Mouse (Mus musculus): ENCODE results near the gene Camkv.

The Camkv gene

DNA sequence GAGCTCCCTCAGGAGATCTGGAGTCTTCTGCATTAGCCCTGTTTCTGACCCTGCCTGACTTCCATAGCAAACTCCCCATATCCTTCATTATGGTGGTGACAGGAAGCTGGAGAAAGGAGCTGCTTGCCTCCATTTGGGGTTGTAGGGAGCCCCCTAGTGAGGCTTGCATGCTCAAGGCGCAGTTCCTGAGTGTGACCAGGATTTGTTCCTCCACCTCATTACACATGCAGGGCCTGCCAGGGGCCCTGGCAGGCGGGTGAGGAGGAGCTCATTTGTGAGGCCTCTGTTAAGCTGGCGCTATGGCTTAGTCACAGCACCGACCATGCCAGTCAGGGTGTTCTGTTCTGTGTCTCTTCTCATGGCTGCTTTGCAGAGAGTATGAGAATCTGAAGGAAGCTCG, 26.4 kb downstream of the Camkv start:
- DNase-seq (ENCODE audit: low spot score in 2 of 2) = peak; percentile 74 to 75

DNA sequence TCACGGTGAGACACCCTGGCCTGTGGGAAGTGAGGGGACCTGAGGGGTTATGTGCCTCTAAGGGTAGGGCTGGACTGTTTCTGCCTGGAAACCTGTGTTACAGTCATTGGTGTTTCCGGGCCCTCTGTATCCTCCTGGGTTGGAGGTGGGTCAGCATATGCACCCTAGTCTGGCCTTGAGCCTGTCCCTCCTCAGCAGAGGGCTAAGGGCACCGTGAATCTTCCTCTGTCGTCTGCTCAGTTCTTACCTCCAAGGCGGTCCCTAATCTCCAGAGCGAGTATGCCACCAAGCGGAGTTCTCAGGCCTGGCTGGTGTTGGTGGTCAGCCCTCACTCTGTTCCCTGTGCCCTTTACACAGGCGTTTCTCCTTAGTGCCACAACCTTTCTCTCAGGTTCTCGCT, 27.4 kb downstream of the Camkv start:
- no peak for DNase-seq (ENCODE audit: low spot score in 2 of 2)

DNA sequence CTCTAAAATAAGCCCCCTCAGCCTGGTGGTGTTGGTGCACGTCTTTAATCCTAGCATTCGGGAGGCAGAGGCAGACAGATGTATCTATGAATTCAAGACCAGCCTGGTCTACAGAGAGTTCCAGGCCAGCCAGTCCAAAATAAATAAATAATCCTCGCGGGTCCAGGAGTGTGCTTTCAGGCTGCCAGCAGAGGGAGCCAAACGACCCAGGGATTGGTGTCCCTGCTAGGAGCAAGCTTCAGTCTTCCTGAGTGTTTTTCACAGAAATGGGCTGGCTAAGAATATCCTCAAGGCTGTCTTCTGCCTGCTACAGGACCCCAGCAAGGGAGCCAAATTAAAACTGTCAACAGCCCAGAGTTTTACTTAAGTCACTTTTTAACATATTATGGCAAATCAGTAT, 28.2 kb downstream of the Camkv start:
- DNase-seq (ENCODE audit: low spot score in 2 of 2) = peak; percentile 74 to 76

DNA sequence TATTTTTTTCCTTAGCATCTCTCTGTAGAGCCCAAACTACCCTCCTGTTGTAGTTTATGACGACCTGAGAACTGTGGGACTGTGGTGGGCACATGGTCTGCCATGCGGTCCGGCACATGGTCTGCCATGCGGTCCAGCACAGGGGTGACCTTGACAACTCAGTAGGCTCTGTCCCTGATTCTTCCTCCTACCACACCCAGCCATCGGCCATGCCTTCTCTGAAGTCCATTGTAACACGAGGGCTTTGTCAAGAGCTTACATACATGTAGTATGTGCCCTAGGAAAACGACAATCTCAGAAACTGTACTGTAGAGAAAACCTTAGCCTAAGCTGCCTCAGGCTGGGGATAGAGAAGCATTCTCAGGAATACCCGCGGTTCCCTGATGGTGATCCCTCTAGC, 29.2 kb downstream of the Camkv start:
- no peak for DNase-seq (ENCODE audit: low spot score in 2 of 2)

DNA sequence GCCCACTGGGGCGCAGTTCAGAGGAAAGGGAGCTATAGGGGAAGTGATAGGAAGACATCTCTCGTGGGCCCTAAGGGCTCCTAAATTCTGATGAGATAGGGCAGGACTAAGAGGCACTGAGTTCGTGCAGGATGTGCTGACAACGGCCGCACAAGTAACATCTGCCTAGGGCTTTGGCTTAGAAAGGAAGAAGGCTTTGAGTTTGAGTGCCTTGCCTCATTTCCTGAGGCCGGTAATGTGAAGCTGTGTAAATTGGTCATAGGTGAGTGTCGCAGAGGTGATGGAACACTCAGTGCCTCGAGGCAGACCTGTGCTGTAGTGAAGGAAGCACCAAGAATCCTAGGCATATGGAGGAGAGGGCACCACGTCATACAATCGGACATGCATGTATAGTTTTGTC, 31.2 kb downstream of the Camkv start:
- no peak for DNase-seq (ENCODE audit: low spot score in 2 of 2)

DNA sequence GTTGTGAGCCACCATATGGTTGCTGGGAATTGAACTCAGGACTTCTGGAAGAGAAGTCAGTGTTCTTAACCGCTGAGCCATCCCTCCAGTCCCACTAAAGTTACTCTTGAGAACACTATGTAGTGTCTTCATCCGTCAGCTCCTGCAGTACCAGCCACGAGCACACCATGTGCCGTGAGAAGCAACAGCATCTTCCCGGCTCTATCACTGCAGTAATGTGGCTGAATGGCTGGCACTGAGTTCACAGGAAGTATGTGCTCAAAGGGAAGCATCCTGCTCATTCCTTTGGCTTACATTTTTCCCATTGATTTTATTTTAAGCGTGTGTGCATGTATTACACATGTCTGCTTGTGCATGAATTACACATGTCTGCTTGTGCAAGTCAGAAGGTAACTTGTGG, 32.0 kb downstream of the Camkv start:
- DNase-seq (ENCODE audit: low spot score in 2 of 2) = no peak

DNA sequence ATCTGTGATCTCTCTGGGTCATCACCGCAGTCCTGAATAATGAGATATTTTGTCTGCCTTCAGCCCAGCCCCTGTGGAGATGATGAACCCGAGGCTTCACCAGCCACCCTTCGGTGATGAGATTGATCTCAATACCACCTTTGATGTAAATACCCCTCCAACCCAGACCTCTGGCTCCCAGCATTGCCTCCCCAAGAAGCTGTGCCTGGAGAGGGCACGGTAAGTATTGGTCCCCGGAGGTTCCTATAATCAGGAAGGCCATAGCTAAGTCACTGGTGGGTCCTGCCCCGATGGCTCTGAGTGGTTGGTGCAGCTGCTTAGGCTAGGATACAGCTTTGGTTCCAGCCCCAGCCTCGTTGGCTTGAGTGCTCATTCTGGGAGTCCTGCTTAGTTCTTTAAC, 33.1 kb downstream of the Camkv start:
- no peak for DNase-seq (ENCODE audit: low spot score in 2 of 2)

DNA sequence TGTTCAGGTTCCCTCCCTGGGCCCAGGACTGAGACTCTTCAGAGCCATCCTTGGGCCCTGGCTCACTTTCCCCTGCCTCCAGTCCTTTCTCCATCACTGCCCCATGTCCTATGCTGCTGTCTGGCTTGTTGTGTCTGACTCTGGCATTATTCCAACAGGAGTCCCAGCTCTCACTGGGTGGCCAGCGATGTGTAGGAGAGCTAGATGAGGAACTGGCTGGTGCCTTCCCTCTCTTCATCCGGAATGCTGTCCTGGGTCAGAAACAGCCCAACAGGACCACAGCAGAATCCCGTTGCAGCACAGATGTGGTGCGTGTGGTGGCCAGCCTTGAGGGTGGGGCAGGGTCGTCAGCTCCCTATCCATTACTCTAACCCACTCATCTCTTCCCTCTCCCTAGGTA, 34.8 kb downstream of the Camkv start:
- DNase-seq (ENCODE audit: low spot score in 2 of 2) = no peak

DNA sequence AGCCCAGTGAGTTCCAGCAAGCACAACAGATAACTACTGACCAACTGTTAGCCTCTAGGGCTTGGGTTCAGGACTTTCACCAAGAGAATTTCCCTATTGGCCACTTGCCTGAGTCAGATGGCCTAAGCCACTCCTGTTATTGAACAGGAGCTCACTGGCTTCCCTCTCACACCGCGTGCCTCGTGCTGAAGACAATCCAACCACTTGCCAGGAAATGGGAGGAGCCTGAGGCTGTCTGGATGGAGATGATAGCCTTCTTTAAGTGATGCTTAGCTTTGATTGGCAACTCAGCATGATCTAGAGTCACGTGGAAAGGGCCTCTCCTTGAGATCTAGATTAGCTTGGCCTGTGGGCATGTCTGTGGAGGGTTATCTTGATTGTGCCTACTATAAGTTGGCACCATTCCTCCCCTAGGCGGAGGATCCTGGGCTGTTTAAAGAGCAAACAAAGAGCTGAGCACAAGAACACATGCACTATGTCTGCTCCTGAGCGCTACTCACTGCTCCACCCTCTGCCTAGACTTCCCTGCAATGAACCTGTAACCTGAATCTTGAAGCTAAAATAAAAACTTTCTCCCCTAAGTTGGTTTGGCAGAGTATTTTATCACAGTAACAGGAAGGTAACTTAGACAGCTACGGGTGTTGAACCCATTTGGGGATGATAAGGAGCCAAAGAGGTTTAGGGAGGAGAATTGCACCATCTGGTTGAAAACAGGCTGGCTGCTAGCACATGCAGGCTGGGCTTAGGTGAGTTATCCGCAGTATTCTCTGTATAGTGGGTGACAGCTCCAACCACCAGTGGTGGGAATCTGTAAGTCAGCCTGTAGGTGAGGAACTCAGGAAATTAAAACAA, 36.4 kb downstream of the Camkv start:
- DNase-seq (ENCODE audit: low spot score in 2 of 2) = no peak

DNA sequence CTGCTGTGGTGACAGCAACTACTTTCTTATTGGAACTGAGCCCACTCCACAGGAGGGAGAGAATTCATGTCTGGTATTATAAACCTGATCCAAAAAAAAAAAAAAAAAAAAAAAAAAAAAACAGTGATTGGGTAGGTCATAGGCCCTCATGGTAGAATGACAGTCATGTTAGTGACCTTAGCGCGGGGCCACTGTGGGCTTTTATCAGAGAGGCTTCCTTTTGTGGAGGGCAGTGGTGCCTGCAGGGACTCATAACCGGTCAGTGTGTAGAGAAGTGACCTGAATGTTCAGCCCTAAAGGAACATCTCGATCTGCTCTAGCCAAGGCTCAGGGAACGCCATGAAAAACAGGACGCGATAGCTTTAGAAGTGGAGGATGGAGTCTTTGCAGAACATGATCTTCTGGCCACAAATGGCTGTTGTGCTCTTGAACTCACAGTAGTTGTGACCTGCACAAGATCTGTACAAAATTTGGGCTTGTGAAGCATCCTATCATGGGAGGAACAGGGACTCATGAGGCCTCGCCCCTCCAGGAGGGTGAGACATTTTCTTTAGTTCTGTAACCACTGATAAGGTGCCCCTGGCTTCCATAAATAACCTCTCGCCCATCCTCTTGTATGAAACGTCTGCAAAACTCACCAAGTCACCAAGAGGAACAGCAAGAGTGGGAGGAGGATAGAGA, 39.2 kb downstream of the Camkv start:
- no peak for DNase-seq (ENCODE audit: low spot score in 2 of 2)

DNA sequence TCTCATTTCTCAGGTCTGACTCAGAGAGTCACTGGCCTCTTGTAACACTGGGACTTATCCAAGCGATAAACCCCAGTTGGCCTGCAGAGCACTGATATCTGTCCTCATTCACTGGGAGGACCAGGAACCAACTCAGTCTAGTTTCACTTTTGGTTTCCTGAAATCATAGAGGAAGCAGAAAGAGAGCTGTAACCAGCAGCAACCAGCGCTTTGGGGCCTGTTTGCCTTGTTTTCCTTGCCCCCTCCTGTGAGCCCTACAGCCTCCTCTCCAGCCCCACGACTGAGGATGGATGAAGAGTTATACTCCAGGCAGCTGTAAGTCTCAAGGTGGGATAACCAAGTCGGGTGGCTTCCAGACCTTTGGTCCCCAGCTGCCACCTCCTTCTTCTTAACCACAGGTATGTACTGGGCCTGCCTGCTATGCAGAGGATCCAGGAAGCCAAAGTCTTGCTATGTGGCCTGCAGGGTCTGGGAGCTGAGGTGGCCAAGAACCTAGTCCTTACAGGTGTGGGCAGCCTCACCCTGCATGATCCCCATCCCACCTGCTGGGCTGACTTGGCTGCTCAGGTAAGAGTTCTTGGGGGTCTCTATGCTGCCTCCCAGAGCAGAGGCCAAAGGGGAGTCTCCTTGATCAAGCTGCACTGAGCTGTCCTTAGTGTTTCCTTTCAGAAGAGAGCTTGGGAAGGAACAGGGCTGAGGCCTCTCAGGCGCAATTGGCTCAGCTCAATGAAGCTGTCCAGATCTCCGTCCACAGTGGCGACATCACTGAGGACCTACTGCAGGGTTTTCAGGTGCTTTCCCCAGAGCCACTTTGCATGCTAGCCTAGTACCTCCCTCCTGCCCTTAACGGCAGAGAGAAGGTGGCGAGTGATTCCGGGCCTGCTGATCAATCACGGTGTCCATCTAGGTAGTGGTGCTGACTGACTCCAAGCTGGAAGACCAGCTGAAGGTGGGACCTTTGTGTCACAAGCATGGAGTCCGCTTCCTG, 40.2 kb downstream of the Camkv start, which contains the start of gene Uba7:
TSS of gene Uba7 (plus strand) at position 107 of the 988 bp plus-strand sequence.
- DNase-seq (ENCODE audit: low spot score in 2 of 2) = no peak

DNA sequence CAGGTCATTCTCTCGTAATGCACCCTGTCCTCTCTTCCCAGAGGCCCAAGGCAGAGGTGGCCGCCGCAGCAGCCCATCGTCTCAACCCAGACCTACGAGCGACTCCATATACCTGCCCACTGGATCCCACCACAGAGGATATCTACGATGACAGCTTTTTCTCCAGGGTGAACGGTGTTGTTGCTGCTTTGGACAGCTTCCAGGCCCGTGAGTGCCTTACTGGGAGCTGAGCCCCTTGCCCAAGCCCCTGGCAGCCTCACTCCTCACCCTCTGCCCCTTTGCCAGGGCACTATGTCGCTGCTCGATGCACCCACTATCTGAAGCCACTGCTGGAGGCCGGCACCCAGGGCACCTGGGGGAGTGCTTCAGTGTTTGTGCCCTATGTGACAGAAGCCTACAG, 43.3 kb downstream of the Camkv start:
- no peak for DNase-seq (ENCODE audit: low spot score in 2 of 2)

DNA sequence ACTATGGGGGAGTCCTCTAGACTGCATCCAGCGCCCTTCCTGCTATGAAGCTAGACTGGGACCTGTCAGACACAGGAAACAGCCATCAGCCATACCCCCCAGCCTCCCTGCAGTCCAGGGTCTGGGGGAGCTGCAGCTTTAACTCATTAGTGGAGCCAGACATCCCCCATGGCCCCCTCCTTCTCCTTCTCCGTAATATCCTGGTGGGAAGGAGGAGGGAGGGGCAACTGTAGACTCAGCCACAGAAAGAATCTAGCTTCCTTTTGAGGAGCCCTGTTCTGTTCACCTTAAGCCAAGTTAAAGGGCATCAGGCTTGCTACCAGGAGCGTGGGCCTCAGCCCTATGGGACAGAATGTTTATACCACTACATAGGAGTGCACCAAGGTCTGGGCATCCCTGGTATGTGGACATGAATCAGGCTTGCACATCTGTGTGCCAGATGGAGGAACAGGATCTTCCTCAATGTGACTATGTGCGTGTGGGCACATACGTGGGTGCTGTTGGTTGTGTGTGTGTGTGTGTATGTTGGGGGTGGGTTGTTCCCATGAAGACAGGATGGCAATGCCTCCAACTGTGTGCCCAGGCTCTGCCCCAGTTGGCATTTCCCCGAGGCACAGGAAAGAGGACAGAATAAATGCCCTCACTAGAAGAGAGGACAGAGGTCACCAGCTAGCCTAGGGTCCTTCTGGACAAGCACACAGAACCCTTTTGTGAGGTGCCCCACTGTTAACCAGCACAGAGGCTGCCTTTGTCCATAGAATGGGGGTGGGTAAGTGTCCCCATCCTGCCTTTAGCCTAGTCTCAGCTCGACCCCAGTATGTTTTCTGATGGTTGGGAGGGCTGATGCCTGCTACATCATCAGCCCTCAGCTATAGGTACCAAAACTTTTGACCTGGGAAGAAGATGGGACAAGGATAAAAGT, 46.5 kb downstream of the Camkv start:
- peak; percentile 60 to 76 for DNase-seq (ENCODE audit: low spot score in 2 of 2)

DNA sequence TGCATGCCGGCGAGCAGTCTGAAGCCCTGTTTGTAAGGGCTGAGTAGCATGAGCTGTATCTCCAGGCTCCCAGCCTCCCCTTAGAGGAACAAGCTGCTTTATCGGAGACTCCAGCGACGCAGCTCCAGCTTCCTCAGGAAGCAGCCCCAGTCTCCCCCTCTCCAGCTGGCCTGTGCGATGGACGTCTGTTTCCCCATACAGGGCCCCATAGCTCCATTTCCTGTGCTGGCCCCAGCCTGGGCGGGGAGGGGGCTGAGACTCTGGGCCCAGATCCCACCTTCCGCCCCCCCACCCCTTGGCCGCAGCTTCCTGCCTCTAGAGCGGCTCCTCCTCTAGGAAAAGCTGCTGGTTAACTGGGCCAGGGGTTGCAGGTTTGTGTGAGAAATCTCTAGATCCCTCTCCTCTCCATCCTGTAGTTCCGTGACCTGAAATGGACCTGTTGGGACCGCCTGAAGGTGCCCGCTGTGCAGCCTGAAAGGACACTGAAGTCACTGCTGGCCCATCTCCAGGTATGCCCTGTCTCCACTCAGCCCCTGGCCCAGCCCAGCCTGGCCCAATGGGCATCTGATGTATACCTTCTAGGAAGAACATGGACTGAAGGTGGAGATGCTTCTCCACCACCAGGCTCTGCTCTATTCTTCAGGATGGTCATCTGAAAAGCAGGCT, 47.3 kb downstream of the Camkv start, which contains the start of gene Gm20661:
TSS of gene Gm20661 (plus strand) at position 378 of the 666 bp plus-strand sequence.
- DNase-seq (ENCODE audit: low spot score in 2 of 2) = peak; percentile 26 to 49

DNA sequence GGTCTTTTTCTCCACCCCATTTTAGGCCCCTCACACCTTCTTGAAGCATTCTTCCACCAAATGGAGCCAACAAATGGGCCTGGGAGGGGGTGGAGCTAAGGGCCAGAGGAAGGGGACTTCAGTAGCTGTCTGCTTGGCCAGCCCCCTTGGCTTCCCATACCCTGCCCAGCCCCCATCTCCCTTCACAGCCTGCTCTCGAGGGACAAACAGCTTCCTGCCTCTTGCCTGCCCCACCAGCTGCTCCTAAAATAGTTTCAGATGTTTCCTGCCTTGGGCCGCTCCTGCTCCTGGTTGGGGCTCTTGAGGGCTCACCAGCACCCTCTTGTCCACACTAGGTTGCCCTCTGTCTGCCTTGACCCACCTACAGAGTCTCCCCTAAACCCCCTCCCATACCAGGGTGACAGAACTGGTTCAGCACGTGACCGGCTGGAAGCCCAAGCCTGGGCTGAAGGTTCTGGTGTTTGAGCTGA, 48.0 kb downstream of the Camkv start:
- DNase-seq (ENCODE audit: low spot score in 2 of 2) = peak in 1 of 2 experiments; percentile 30

DNA sequence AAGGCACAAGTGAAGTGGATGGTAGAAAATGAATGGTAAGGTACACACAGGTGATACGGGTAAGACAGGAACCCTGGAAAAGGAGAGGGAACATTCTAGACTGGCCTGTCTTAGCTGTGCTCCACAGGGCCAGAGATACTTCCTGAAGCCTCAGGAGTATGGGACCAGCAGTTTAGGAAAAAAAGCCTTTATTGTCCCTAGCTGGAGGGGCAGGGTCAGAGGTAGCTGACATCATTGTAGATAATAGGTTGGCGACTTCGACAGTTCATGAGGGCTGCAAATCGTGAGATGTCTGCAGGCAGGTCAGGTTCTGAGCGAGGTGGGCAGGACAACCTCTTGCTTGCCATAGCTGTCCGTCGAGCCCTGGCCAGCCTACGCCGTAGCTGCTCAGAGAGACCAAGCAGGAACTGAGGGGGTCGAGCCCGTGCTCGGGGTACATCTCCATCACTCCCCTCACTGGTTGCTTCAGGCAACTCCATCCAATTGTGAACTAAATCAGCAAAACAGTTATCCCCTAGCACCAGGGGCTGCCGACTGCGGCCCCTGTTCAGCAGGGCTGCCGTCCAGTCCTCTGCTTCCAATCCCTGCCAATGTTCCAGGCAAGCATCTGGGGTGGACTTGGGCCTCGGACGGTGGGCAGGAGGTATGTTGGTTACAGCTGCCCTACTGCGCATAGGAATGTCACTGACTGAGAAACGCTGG, 48.7 kb downstream of the Camkv start:
- DNase-seq (ENCODE audit: low spot score in 2 of 2) = no peak

DNA sequence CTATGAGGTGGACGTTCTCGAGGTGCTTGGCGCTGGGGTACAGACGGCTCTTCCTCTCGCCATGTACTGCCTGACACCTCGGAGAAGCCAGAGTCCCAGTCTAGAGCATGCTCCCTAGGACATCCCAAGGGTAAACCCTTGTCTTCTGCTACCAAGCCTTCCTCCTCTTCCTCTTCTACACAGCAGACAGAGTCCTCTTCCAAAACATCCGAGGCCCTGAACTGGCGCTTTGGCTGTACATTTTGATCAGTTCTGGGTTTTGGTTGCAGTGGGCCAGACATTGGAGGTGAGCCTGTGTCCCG, 49.2 kb downstream of the Camkv start:
- no peak for DNase-seq (ENCODE audit: low spot score in 2 of 2)

DNA sequence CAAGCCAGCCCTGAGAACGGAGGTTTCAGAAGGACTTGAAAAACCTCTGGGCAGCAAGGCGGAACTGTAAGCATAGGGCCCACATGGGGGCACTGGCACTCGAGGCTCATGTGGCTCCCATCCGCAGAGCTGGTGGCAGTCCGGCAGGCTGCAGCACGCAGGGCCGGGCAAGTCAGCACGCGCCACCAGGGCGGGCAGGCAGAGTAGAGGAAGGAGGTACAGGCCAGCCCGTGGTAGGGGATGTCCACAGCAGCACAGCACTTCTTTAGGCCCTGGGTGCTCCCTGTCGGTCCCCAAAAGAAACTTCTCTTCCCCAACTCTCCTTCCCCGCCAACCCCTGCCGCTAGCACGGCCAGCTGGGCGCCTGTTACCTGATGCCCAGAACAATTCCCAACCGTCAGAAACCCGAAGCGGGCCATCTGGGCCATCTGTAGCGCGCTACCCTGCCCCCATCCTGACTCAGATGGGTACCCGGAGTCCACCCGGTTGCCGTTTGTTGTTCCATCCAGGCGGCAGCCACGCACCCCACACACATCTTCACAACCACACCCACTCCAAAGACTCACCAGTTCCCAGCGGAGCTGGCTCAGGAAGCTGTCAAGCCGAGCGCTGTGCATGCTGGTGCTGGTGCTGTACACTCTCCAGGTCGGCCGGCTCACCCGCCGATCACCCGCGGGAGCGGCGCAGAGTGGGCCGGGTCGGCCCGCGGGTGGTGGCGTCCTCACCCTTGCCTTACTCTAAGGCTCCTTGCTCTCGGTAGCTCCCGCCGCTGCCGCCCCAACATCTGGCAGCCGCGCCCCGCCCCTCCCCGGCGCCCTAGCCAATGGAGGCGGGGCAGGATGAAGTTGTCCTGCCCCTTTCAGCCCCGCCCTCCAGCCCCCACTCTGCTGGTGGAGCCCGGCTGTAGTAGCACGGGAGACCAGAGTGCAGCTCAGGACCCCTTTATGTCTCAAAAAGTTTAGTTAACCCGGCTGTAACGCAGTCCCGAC, 50.0 kb downstream of the Camkv start, which contains the start of gene Inka1:
TSS of gene Inka1 (minus strand) at position 749 of the 989 bp plus-strand sequence.
- peak; percentile 76 to 81 for DNase-seq (ENCODE audit: low spot score in 2 of 2)

Data from right cerebral cortex, adult 2 months (tissue).